Mouse (Mus musculus): Measurements from ENCODE around the gene Stfa2l1. TPM values are rescaled to one million over a fixed set of nuclear protein-coding genes. Genes with fewer than 3 reads are reported as not detected.
"Not testable (repeated sequence)": the region's sequence is repeated elsewhere in the genome, so short reads cannot be mapped to it uniquely, and the experiment has no call there.

The Stfa2l1 gene
- polyA plus RNA-seq (2015; fragmentation: Nextera tagmentation; extraction: Ambion mirVana): 56.4 and 66.8 TPM in 2 replicates

DNA sequence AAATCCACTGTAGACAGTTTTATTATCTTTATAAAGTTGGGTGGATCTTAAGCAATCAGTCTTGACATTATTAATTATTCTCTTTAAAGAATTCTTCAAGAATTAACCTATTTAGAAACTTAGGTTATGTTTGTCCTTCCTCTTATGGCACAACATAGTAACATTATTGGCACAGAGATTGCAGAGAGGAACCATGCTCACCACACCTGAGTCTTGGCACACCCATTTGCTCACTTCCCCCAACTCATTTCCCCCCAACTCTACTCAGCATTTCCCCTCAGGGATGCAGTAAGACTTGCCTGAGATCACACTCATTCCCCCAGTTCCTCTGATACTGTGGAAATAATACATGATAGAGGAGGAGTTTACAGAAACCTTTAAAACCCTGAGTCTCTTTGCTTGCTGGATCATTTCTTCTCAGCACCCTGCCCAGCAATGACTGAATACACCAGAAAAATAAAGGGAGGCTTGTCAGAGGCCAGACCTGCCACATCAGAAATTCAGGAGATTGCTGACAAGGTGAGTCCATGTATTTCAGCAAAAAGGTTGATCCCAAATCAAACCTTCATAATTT, at the start of gene Stfa2l1:
TSS of gene Stfa2l1 (plus strand) at position 410 of the 574 bp plus-strand sequence.
- no peaks in the 10 kb centered on the region for H3K9me3 ChIP-seq (replicated peaks)
- H3K4me2 ChIP-seq: no peak within 1 kb of the TSS
- no peaks in the 10 kb centered on the region for H3K27me3 ChIP-seq
- no peak within 1 kb of the TSS for H3K4me3 ChIP-seq (replicated peaks)
- H3K36me3 ChIP-seq (replicated peaks): no peaks in the 10 kb centered on the region
- no peak within 1 kb of the TSS for H3K27ac ChIP-seq (replicated peaks)
- H3K9ac ChIP-seq: no peak within 1 kb of the TSS
- no peak for ATAC-seq (ENCODE audit: insufficient read depth)
- H3K4me1 ChIP-seq (replicated peaks): no peaks in the 10 kb centered on the region

DNA sequence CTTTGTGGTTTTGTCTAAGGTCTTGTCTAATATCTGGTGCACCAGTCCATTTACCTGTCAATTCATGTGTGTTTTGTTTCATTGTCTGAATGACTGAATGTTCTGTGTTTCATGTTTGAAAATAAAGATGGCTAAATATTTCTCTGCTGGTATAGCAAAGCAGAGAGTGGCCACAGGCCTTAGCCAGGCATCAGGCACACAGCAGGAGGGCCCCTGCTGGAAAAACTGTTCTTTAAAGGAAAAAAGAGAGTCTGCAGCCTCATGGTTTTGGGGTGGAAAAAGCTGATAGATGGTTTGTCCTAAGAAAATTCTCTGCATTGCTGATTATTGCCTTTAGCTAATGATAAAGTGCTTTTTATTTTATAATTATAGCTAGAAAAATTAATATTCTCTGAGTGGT, 45.1 kb upstream of the Stfa2l1 start:
- not testable (repeated sequence) for ATAC-seq (ENCODE audit: insufficient read depth); H3K4me1 ChIP-seq (replicated peaks); H3K4me3 ChIP-seq (replicated peaks); H3K27ac ChIP-seq (replicated peaks); H3K27me3 ChIP-seq; H3K4me2 ChIP-seq; H3K36me3 ChIP-seq (replicated peaks); H3K9ac ChIP-seq; H3K9me3 ChIP-seq (replicated peaks)

- not testable (repeated sequence) for H3K9me3 ChIP-seq (replicated peaks); H3K4me2 ChIP-seq; H3K27me3 ChIP-seq; H3K27ac ChIP-seq (replicated peaks); H3K4me3 ChIP-seq (replicated peaks); H3K9ac ChIP-seq; H3K36me3 ChIP-seq (replicated peaks); ATAC-seq (ENCODE audit: insufficient read depth); H3K4me1 ChIP-seq (replicated peaks)
- 73% methylated on average over 6 of the region's 6 CpGs for WGBS (ENCODE audit: insufficient replicate concordance)
Observed at GRCm38 (mm10) chr16:36115751-36116150, 40.9 kb upstream of the Stfa2l1 start.

DNA sequence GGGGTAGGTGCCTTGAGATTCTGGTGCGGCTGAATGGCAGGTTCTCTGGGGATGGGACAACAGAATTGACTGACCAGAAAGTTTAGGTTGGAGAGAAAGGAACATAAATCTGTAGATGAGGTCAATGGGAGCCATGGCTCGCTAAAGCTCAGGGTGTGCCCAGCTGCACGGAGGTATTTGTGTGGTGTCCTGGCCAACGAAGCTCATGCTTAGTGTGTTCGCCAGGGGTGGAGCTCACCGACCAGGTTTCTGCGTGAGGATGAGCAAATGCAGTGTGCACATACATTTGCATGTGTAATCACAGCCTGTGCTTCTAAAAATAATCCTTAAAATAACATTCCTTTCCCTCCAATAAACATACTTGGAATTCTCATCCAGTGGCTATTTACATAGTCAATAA, 28.5 kb upstream of the Stfa2l1 start:
- H3K36me3 ChIP-seq (replicated peaks): no peaks in the 10 kb centered on the region
- ATAC-seq (ENCODE audit: insufficient read depth): no peak
- no peaks in the 10 kb centered on the region for H3K27me3 ChIP-seq
- WGBS (ENCODE audit: insufficient replicate concordance): 76% methylated on average over 7 of the region's 7 CpGs
- H3K27ac ChIP-seq (replicated peaks): no peak overlapping the region
- H3K9ac ChIP-seq: no peak overlapping the region
- H3K4me3 ChIP-seq (replicated peaks): no peak overlapping the region
- no peak overlapping the region for H3K4me2 ChIP-seq
- H3K9me3 ChIP-seq (replicated peaks): no peaks in the 10 kb centered on the region
- H3K4me1 ChIP-seq (replicated peaks): no peaks in the 10 kb centered on the region

DNA sequence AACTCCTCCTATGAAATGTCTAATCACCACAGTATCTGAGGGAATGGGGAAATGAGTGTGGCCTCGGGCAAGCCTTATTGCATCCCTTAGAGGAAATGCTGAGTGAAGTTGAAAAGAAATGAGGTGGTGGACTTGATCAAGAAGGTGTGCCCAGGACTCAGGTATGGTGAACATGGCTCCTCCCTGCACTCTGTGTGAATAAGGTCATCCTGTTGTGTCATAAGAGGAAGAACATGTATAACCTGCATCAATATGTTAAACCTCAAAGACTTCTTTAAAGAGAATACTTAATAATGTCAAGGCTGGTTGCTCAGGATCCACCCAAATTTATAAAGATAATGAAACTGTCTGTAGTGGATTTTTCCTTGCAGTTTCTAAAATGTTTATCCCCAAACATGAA, 25.5 kb upstream of the Stfa2l1 start, which contains the start of gene Csta1:
TSS of gene Csta1 (minus strand) at position 101 of the 400 bp plus-strand sequence.
- Histone ChIP-seq H3K4me2 (no peak within 1 kb of the TSS), H3K27ac (replicated peaks) (no peak within 1 kb of the TSS), H3K36me3 (replicated peaks) (no peaks in the 10 kb centered on the region), H3K4me1 (replicated peaks) (no peaks in the 10 kb centered on the region), H3K27me3 (no peaks in the 10 kb centered on the region), H3K4me3 (replicated peaks) (no peak within 1 kb of the TSS), H3K9ac (no peak within 1 kb of the TSS), H3K9me3 (replicated peaks) (no peaks in the 10 kb centered on the region)
- ATAC-seq (ENCODE audit: insufficient read depth): no peak
- WGBS (ENCODE audit: insufficient replicate concordance): 47% methylated on average over 1 of the region's 1 CpGs

- Histone ChIP-seq H3K4me2 (no peak overlapping the region), H3K4me3 (replicated peaks) (no peak overlapping the region), H3K27me3 (no peaks in the 10 kb centered on the region), H3K4me1 (replicated peaks) (no peaks in the 10 kb centered on the region), H3K27ac (replicated peaks) (no peak overlapping the region), H3K36me3 (replicated peaks) (no peaks in the 10 kb centered on the region), H3K9me3 (replicated peaks) (no peaks in the 10 kb centered on the region), H3K9ac (no peak overlapping the region)
- no peak for ATAC-seq (ENCODE audit: insufficient read depth)
- WGBS (ENCODE audit: insufficient replicate concordance): 47% methylated on average over 2 of the region's 2 CpGs
Observed at GRCm38 (mm10) chr16:36138201-36138600, 18.4 kb upstream of the Stfa2l1 start.

GRCm38 (mm10) chr16:36167841-36168240, 11.2 kb downstream of the Stfa2l1 start:
- not testable (repeated sequence) for H3K4me1 ChIP-seq (replicated peaks)

GRCm38 (mm10) chr16:36176108-36176507, 19.5 kb downstream of the Stfa2l1 start:
- H3K27ac ChIP-seq (replicated peaks): no peak overlapping the region
- no peaks in the 10 kb centered on the region for H3K36me3 ChIP-seq (replicated peaks)
- H3K4me1 ChIP-seq (replicated peaks): no peaks in the 10 kb centered on the region
- H3K27me3 ChIP-seq: no peaks in the 10 kb centered on the region
- H3K9ac ChIP-seq: no peak overlapping the region
- H3K9me3 ChIP-seq (replicated peaks): no peaks in the 10 kb centered on the region
- ATAC-seq (ENCODE audit: insufficient read depth): no peak
- H3K4me2 ChIP-seq: no peak overlapping the region
- H3K4me3 ChIP-seq (replicated peaks): no peak overlapping the region

More at GRCm38 (mm10) chr16:36167841-36168240, 11.2 kb downstream of the Stfa2l1 start:
- H3K9me3 ChIP-seq (replicated peaks); H3K36me3 ChIP-seq (replicated peaks); H3K9ac ChIP-seq; H3K4me2 ChIP-seq; H3K27ac ChIP-seq (replicated peaks); H3K27me3 ChIP-seq; H3K4me3 ChIP-seq (replicated peaks); ATAC-seq (ENCODE audit: insufficient read depth): not testable (repeated sequence)
- 72% methylated on average over 9 of the region's 10 CpGs for WGBS (ENCODE audit: insufficient replicate concordance)

DNA sequence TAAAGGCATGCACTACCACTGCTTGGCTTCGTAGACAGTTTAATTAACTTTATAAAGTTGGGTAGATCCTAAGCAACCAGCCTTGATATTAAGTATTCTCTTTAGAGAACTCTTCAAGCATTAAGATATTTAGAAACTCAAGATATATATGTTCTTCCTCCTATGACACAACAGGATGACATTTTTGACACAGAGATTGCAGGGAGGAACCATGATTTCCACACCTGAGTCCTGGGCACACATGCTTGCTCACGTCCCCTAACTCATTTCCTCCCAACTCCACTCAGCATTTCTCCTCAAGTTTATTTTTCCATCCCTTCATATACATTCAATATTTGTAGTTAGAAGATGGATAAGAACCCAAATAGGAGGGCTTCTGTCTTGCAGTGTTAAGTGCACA, 23.3 kb downstream of the Stfa2l1 start:
- 47% methylated on average over 2 of the region's 2 CpGs for WGBS (ENCODE audit: insufficient replicate concordance)
- Histone ChIP-seq H3K9ac (no peak overlapping the region), H3K4me1 (replicated peaks) (no peaks in the 10 kb centered on the region), H3K27ac (replicated peaks) (no peak overlapping the region), H3K27me3 (no peaks in the 10 kb centered on the region), H3K36me3 (replicated peaks) (no peaks in the 10 kb centered on the region), H3K4me2 (no peak overlapping the region), H3K9me3 (replicated peaks) (no peaks in the 10 kb centered on the region), H3K4me3 (replicated peaks) (no peak overlapping the region)
- ATAC-seq (ENCODE audit: insufficient read depth): no peak

DNA sequence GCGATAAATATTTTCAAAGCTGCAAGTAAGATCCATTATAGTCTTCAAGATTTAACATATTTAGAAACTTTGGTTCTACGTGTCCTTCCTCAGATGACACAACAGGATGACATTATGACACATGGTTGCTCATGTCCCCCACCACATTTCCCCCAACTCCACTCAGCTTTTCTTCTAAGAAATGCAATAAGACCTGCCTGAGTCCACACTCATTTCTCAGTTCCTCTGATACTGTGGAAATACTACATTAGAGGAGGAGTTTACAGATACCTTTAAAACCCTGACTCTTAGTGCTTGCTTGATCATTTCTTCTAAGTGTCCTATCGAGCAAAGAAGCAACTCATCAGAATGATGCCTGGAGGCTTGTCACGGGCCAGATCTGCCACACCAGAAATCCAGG, 27.3 kb downstream of the Stfa2l1 start, which contains the start of gene Gm5483:
TSS of gene Gm5483 (plus strand) at position 301 of the 400 bp plus-strand sequence.
- not testable (repeated sequence) for H3K9me3 ChIP-seq (replicated peaks); H3K9ac ChIP-seq; H3K4me1 ChIP-seq (replicated peaks); H3K27me3 ChIP-seq; H3K4me3 ChIP-seq (replicated peaks); H3K36me3 ChIP-seq (replicated peaks); H3K4me2 ChIP-seq; ATAC-seq (ENCODE audit: insufficient read depth)
- 53% methylated on average over 4 of the region's 4 CpGs for WGBS (ENCODE audit: insufficient replicate concordance)
- H3K27ac ChIP-seq (replicated peaks): 0 out of 2 replicates have a peak within 1 kb of the TSS, but pooled peaks have one; percentile 6

GRCm38 (mm10) chr16:36199226-36199625, 42.6 kb downstream of the Stfa2l1 start:
- Histone ChIP-seq H3K27me3 (no peaks in the 10 kb centered on the region), H3K27ac (replicated peaks) (no peak overlapping the region), H3K9ac (no peak overlapping the region), H3K4me3 (replicated peaks) (no peak overlapping the region), H3K4me1 (replicated peaks) (no peaks in the 10 kb centered on the region), H3K4me2 (no peak overlapping the region), H3K9me3 (replicated peaks) (no peaks in the 10 kb centered on the region), H3K36me3 (replicated peaks) (no peaks in the 10 kb centered on the region)
- 65% methylated on average over 19 of the region's 19 CpGs for WGBS (ENCODE audit: insufficient replicate concordance)
- ATAC-seq (ENCODE audit: insufficient read depth): no peak

GRCm38 (mm10) chr16:36203846-36204245, 47.2 kb downstream of the Stfa2l1 start:
- Histone ChIP-seq H3K9ac (no peak overlapping the region), H3K4me1 (replicated peaks) (no peaks in the 10 kb centered on the region), H3K4me3 (replicated peaks) (no peak overlapping the region), H3K36me3 (replicated peaks) (no peaks in the 10 kb centered on the region), H3K9me3 (replicated peaks) (no peaks in the 10 kb centered on the region), H3K27ac (replicated peaks) (no peak overlapping the region), H3K27me3 (no peaks in the 10 kb centered on the region), H3K4me2 (no peak overlapping the region)
- ATAC-seq (ENCODE audit: insufficient read depth): no peak
- WGBS (ENCODE audit: insufficient replicate concordance): 57% methylated on average over 5 of the region's 5 CpGs

Data from liver, embryonic 15.5 days (tissue).